Mouse (Mus musculus): ENCODE measurements around the gene Prrt1.

The Prrt1 gene

DNA sequence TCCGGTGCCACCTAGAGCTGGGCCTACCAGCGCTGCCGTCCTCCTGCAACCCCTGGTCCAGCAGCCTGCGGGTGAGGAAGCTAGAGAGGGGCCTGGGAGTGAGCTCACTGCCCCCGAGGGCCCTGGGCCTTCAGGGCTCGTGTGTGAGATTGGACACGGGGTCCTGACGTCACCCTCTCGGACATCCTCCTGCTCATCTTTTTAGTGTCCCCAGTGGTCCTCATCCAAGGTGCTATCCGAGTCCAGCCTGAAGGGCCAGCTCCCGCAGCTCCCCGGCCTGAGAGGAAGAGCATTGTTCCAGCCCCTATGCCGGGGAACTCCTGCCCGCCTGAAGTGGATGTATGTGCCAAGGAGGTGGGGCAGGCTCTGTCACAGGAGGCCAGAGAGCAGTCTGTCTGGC, 21.4 kb downstream of the Prrt1 start:
- no peak for DNase-seq (ENCODE audit: low read depth, low spot score)

DNA sequence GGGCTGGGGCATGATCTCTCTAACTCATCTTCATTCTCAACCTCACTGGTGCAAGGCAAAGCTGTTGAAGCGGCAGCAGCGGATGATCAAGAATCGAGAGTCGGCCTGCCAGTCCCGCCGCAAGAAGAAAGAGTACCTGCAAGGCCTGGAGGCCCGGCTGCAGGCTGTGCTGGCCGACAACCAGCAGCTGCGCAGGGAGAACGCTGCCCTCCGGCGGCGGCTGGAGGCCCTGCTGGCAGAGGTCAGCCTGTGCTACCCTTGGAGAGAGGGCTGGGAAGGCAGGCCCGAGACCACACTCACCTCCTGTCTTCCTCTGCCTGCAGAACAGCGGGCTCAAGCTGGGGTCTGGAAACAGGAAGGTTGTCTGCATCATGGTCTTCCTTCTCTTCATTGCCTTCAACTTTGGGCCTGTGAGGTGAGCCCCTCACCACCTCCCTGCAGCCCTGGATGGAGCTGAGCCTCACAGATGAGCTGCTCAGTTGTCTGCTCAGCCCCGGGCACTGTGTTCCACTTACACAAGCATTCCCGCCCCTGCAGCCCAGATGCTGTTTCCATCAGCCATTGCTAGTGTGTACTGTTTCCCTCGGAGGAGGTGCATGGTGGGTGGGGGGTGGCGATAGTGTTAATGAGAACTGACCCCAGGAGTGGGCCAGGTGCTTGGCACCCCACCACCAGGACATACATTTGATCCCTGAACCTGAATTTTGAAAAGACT, 22.3 kb downstream of the Prrt1 start:
- DNase-seq (ENCODE audit: low read depth, low spot score), result no peak

DNA sequence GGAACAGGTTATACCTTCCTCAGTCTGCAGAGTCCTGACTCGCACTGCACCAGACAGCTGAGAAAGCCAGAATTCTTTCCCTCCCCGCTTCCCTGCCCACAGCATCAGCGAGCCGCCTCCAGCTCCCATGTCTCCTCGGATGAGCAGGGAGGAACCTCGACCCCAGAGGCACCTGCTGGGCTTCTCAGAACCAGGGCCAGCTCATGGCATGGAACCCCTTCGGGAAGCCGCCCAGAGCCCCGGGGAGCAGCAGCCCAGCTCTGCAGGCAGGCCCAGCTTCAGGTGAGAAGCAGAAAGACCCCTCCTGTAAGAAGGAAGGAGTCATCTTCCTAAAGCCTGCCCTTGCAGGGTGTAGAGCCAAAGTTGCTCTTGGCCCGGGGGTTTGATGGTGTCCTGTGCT, 23.2 kb downstream of the Prrt1 start:
- DNase-seq (ENCODE audit: low read depth, low spot score), result no peak

DNA sequence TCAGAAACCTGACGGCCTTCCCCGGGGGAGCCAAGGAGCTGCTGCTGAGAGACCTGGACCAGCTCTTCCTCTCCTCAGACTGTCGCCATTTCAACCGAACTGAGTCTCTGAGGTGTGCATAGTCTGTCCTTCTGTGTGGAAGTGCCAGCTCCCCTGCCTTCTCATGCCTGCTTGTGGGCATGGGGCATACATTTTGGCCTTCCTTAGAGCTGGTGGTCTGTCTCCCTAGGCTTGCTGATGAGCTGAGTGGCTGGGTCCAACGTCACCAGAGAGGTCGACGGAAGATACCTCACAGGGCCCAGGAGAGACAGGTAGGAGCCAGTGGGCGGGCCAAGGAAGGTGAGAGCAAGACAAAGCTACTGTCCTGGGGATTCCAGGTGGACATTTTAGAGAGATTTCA, 23.7 kb downstream of the Prrt1 start:
- DNase-seq (ENCODE audit: low read depth, low spot score), result no peak

DNA sequence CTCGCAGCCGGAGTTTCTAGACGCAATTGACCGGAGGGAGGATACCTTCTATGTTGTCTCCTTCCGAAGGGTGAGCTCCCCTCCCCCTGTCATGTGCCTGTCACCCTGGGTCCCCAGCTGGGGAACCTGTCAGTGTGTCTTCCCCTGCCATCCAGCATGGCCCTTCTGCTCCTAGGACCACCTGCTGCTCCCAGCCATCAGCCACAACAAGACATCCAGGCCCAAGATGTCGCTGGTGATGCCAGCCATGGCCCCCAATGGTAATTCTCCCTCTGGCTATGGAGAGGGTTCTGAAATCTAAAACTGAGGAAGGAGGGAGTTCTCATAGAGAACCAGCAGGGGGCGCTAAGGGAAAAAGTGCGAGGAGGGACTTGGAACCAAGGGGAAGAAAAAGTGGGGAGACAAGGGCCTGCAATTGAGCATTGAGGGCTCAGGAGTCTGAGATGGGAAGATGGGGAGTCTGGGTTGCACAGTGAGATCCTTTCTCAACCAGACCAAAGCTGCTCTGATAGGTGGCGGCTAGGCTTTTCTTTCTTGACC, 24.5 kb downstream of the Prrt1 start:
- DNase-seq (ENCODE audit: low read depth, low spot score), result no peak

DNA sequence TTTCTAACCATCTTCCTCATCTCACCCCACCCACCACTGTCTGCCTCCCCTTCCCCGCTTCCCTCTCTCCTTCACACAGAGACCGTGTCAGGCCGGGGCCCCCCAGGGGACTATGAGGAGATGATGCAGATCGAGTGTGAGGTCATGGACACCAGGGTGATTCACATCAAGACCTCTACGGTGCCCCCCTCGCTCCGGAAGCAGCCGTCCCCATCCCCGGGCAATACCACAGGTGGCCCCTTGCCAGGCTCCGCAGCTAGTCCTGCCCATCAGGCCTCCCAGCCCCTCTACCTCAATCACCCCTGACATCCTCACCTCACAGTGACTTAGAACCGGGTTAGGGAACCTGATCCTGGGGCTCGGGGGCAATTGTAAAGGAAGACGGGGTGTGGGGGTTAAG, 25.1 kb downstream of the Prrt1 start:
- DNase-seq (ENCODE audit: low read depth, low spot score), result no peak

DNA sequence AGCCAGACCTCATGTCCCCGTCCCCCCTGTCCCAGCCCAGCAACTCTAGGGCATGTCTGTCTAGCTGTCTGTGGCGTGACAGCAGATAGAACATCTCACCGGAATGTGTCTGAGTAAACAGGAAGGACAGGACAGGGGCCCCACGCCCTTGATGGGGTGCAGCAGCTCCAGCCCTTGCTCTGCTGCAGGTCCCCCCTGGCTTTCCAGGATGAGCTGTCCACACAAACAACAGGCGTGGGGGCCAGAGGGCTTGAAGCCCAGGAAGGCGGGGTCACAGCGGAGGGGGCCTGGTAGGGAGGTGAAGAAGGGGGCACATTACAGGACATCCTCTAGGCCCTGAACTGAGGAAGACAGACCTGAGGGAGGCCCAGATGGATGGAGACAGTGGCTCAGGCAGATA, 25.8 kb downstream of the Prrt1 start:
- no peak for DNase-seq (ENCODE audit: low read depth, low spot score)

DNA sequence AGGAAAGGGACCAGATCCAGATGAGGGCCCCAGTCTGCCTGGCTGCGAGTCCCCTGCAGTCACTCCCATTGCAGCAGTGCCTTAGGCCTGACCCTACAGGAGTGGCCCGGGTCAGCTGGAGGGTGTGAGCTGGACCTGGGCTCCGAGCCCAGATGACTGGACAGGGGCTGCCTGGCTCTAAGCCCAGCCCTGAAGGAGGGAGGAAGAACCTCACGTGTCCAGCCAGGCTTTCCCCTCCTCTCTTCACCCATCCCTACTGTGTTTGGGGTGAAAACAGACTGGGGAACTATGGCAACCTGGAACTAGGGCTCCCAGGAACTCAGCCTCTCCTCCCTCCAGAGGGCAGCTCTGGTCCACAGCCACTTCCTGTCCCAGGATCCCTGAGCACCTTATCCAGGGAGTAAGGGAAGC, 26.3 kb downstream of the Prrt1 start:
- no peak for DNase-seq (ENCODE audit: low read depth, low spot score)

DNA sequence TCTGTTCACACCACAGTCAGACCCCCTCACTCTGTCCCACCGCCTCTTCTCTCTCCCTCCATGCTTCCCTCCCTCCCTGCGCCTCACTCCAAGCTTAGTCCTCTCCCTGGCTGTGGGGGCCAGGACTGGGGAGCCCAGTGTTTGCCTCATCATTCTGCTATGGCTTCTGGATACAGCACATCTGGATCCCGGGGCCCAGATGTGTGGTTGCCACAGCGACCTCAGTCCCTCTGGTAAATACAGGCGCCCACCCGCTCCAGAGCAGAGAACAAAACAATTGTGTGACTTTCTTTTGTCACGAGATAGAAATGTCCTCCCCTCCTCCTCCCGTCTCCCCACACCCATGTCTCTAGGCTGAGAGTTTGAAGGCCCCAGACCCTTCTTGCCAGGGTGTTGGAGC, 27.3 kb downstream of the Prrt1 start:
- DNase-seq (ENCODE audit: low read depth, low spot score), result no peak

DNA sequence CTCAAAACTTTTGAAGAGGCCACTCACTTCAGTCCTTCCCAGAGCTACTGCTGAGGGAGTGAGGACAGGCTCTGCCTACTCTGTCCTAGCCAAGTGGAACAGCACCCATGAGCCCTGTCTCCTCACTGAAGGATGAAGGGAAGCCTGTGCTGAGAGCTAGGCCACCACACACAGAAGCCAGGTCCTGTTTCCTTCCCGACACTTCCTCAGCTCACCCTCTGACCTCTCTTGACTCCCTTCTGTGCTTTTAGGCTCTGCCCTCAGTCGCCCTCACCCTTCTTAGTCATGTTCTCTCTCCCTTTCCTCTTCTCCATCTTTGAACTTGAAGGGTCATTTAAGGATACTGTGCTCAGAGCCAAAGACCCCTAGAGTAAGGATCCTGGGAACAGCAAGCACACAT, 27.9 kb downstream of the Prrt1 start:
- DNase-seq (ENCODE audit: low read depth, low spot score), result no peak

DNA sequence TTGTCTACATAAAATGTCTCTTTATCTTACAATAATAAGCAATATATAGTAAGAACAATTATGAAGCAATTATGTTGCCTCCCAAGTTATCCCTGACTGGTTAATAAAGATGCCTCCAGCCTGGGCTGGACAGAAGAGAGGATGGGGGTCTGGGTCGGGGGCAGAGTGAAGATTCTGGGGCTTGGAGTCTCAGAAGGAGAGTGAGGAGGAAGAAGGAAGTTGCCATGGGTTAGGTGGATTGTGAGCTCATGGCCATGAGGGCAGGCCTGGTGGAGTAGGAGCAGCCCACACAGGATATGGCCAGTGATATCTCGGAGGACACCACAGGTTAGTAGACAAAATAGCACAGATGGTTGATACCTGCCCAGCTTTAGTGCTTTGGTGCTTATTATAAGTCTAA, 28.8 kb downstream of the Prrt1 start:
- no peak for DNase-seq (ENCODE audit: low read depth, low spot score)

DNA sequence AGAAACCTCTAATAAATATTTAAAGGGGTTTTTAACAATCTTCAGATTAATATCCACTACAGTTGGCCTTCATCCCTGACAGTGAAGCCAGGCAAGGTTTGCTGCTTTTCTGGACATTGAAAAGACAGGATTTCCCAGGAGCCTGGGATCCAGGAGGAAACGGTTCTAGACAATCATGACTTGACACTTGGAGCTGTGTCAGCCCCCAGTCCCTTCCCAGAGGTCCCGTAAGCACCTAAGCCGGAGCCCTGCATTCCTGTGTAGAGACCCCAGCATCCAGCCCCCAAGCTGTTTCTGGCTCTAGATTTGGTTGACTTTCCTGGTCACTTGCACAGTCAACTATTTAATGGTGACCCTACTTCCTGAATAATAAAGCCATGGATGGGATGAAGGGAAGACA, 29.3 kb downstream of the Prrt1 start:
- no peak for DNase-seq (ENCODE audit: low read depth, low spot score)

DNA sequence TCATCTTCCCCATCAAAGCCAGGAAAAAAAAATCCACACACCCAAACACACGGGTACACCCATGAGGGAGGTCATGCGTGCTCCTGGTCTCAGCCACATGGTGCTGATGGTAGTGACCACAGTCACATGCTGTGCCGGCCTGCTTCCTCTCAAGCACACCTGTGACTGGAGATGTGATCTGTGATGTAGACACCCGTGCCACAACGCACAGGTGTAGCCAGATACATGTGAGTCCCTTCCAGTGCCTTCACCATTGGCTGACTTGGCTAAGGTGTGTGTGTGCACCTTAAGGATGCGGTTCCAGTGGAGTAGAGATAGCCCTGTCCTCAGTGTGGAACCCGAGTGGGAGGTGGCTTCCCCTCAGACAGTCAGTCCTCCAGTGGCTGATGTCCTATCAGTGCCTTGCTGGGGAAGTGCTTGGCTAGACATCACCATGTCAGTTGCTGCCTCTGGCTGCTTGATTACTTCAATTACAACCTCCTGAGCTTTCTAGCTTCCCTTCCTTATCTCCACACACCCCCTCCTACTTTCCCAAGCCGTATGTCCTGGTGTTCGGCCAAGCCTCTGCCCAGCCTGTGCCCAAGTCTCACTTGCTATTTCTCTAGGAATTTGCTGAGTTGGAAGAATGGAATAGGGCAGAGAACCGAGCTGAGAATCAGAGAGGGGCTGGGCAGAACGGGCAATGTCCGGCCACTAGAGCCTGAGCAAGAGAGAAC, 30.0 kb downstream of the Prrt1 start:
- no peak for DNase-seq (ENCODE audit: low read depth, low spot score)

DNA sequence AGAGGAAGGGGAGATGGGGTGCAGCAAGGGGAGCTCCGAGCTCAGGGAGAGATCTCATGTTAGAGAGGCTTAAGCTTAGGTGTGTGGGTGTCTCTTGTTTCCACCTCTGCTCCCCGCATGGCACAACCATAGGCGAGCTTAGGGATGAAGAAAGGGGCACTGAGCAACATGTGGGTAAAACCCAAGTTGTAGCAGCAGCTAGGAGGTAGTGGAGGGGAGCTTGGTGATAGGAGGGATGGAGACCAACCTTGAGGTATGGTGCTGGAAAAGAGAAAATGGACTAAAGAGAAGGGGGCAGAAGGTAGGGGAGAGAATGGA, 30.5 kb downstream of the Prrt1 start:
- no peak for DNase-seq (ENCODE audit: low read depth, low spot score)

DNA sequence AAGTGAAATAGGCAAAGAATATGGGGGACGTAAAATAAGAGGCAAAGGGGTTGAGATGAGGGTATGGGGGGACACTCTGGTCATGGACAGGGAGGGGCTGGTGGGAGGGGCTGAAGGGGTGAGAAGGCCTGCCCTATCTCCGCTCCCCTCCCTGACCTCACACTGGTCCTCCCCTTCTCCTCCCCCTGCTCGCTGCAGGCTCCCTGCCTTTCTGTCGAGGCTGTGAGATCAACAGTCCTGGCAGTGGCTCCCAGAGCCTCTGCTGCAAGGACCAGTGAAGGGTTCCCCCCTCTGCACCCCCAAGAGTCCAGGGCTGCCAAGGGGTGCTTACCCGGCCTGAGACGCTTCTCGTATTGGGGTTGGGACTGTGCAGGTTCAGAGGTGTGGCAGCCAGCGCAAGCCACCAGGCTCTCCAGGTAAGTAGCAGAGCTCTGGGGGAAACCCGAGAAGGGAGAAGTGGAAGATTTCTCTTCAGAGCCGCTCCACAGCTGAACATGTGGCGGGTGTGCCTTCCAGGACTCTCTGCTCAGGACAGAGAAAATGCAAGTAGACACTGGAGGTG, 31.0 kb downstream of the Prrt1 start:
- no peak for DNase-seq (ENCODE audit: low read depth, low spot score)

DNA sequence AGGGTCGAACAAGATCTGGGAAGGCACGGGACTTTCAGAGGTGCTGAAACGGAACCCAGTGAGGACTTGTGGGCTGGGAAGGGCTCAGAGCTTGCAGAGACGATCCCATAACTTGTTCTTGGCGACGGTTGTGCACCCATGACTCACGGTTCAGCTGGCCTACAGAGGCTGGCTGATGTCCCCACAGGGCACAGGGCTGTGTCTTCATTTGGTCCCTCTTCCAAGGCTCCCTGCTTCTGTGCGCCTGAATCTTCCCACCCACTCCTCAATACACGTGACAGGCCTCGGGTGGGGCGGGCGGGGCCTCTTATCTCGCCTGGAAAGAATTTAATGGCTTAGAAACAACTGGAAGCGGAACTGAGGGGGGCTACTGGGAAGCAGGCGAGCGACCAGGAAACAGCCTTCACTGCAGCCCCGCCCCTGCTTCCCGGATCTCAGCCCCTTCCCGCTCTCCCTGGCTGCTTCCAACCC, 31.8 kb downstream of the Prrt1 start:
- no peak for DNase-seq (ENCODE audit: low read depth, low spot score)

DNA sequence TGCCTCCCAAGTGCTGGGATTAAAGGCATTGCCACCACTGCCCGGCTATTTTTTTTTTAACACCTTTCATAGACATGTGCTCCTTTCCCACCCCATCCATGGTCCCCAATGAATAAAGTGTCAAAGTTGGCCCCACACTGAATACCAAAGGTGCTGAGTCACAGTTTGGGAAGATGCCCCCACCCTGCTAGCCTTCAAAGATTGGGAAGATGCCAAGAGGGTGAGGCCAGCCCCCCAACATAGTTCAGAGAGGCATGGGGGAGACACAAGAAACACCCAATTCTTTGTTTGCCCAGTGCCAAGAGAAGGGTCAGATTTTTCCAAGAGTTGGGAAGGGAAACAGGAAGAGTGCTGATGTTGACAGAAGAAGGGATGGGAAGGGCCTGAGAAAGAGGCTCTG, 33.1 kb downstream of the Prrt1 start:
- no peak for DNase-seq (ENCODE audit: low read depth, low spot score)

DNA sequence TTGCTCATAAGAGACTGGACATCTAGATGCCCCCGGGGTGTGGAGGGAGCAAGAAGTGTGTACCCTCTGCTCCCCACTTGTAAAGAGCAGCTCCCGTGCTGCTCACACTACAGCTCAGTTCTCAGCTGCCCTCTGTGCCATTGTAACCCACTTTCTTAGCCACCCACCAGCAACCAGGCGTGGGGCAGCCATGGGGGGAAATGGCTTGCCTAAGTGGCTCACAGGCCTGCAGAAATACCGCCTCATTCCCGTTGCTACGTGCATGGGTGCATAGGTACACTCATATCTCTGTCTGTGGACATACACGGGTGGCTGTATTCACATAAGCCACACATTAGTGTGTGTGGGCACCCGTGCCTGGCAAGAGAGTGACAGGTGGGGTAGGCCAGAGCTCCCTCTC, 33.6 kb downstream of the Prrt1 start:
- DNase-seq (ENCODE audit: low read depth, low spot score), result no peak

DNA sequence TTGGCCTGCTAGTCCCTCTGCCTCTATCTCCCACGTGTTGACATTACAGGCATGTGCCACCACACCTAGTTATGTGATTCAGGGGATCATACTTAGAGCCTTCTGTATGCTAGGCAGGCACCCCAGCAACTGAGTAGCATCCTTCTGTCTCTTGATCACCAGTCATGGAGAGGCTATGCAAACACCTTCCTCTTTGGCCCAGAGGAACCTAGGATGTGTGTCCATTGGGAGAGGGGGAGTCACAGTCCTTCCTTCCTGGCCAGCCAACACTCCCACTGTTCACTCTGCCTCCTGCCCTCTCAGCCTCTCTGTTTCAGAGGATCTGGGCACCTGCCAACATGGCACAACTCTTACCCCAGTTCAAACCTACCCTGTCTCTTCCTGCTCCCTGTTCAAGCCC, 34.2 kb downstream of the Prrt1 start:
- DNase-seq (ENCODE audit: low read depth, low spot score), result no peak

DNA sequence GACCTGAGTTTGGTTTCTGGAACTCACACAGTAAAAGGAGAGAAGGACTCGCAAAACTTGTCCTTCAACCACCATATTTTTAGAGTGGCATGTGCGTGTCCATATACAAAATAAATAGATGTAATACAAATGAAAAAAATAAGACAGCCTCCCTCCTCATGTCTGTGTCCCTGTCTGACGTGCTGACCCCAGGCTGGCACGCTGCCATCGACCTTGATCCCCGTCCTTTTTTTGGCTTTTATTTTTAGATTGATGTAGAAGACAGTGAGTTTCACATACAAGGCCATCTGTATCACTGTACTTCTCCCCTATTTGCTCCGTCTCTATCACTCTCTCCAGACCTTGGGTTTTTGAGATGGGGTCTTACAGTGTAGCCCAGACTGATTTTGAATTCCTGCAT, 35.1 kb downstream of the Prrt1 start:
- no peak for DNase-seq (ENCODE audit: low read depth, low spot score)

DNA sequence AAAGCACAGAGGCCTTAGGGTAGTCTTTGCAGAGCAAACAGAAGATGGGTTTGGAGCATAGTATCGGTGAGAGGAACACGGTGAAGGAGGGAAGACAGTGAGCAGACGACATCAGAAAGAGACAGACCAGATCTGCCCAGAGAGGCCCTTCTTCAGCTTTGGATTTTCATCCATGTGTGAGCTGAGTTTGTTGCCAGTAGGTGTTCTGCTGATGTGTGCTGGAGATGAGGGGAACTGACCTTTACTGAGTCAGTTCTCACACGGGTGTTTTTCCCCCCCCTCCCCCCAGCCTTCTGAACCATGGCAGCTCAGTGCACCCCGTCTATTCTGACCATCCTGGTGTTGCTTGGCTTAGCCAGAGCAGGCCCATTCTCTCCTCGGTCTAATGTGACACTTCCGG, 40.9 kb downstream of the Prrt1 start, which contains the start of gene Tnxb:
TSS of gene Tnxb (plus strand) at position 301 of the 400 bp plus-strand sequence.
- DNase-seq (ENCODE audit: low read depth, low spot score), result no peak

DNA sequence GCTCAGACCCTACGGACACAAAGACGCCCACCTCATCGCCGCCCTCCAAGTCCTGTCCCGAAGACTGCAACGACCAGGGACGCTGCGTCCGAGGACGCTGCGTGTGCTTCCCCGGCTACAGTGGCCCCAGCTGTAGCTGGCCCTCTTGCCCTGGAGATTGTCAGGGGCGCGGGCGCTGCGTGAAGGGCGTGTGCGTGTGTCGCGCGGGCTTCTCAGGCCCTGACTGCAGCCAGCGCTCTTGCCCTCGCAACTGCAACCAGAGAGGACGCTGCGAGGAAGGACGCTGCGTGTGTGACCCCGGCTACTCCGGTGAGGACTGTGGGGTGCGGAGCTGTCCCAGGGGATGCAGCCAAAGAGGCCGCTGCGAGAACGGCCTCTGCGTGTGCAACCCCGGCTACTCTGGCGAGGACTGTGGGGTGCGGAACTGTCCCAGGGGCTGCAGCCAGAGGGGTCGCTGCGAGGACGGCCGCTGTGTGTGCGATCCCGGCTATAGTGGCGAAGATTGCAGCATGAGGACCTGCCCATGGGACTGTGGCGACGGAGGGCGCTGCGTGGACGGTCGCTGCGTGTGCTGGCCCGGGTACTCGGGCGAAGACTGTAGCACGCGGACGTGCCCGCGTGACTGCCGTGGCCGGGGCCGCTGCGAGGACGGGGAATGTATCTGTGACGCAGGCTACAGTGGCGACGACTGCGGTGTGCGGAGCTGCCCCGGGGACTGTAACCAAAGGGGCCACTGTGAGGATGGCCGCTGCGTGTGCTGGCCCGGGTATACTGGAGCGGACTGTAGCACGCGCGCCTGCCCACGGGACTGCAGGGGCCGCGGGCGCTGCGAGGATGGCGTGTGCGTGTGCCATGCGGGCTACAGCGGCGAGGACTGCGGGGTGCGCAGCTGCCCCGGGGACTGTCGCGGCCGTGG, 42.1 kb downstream of the Prrt1 start:
- DNase-seq (ENCODE audit: low read depth, low spot score), result no peak

Data from retina, adult 2 months (tissue).